Mouse (Mus musculus) lung, embryonic 15.5 days (tissue): ENCODE results near the gene Ccnyl1. TPM values are rescaled to one million over a fixed set of nuclear protein-coding genes. Genes with fewer than 3 reads are reported as not detected.
A peak's percentile ranks its signal among the peaks of the same experiment; 100 is the strongest.
"Not testable (repeated sequence)": the region's sequence is repeated elsewhere in the genome, so short reads cannot be mapped to it uniquely, and the experiment has no call there.

ENCODE experiments used
- ATAC-seq: fragments of 200-750 bp; cut with Nextera tagmentation; 2 replicates; pipeline ENCODE4 v1.8.0; 2017; ENCODE audit warnings: moderate number of reproducible peaks, borderline replicate concordance; ENCODE audit not compliant: low FRiP score, low TSS enrichment; ENCODE audit errors: extremely low read depth
- H3K27ac ChIP-seq: fragments of 300-500 bp; sonication (generic); 2 replicates; pipeline ENCODE4 v1.5.1; 2015; ENCODE audit warnings: moderate library complexity, mild to moderate bottlenecking, inconsistent platforms
- H3K27me3 ChIP-seq: fragments of 300-500 bp; sonication (generic); 2 replicates; pipeline ENCODE4 v1.6.1; 2015; ENCODE audit warnings: inconsistent platforms
- H3K36me3 ChIP-seq: fragments of 300-500 bp; sonication (generic); 2 replicates; pipeline ENCODE4 v1.6.1; 2015; ENCODE audit warnings: inconsistent platforms
- H3K4me1 ChIP-seq: fragments of 300-500 bp; sonication (generic); 2 replicates; pipeline ENCODE4 v1.6.1; 2015; ENCODE audit warnings: inconsistent platforms
- H3K4me2 ChIP-seq: fragments of 300-500 bp; sonication (generic); 2 replicates; pipeline ENCODE4 v1.6.1; 2015; ENCODE audit warnings: inconsistent platforms, mild to moderate bottlenecking, moderate library complexity
- H3K4me3 ChIP-seq: fragments of 300-500 bp; sonication (generic); 2 replicates; pipeline ENCODE4 v1.5.1; 2015; ENCODE audit warnings: mild to moderate bottlenecking, inconsistent platforms
- H3K9ac ChIP-seq: fragments of 300-500 bp; sonication (generic); 2 replicates; pipeline ENCODE4 v1.6.1; 2015; ENCODE audit warnings: inconsistent platforms
- H3K9me3 ChIP-seq: fragments of 300-500 bp; sonication (generic); 2 replicates; pipeline ENCODE4 v1.6.1; 2016; ENCODE audit warnings: inconsistent platforms
- WGBS: fragments of 180-500 bp; shearing (Covaris S2); methylation state at CpG from one replicate; pipeline ENCODE4 v1.1.7; 2015; 5-methylcytosine and 5-hydroxymethylcytosine counted together
- polyA plus RNA-seq: library from polyadenylated mRNA; unstranded; fragments of >200 nt; fragmentation: Nextera tagmentation; extraction: Ambion mirVana; gene quantifications from 2 replicates; pipeline ENCODE4 v1.2.1, GENCODE M21; 2015

Gene Ccnyl1
- polyA plus RNA-seq: 3.8 TPM in 2 replicates

GRCm38 (mm10) chr1:64690213-64691013 lies at the start of gene Ccnyl1:
Gene Ccnyl1 (plus strand): TSS chr1:64690455.
- peak within 1 kb of the TSS; percentile 73 for H3K27ac ChIP-seq
- peaks cover 20% of the 10 kb centered on the region for H3K4me1 ChIP-seq
- H3K9ac ChIP-seq: peak within 1 kb of the TSS; percentile 87
- peak; percentile 99 for ATAC-seq
- H3K4me2 ChIP-seq: peak within 1 kb of the TSS; percentile 85
- H3K4me3 ChIP-seq: peak within 1 kb of the TSS; percentile 97
- H3K9me3 ChIP-seq: no peaks in the 10 kb centered on the region
- H3K36me3 ChIP-seq: no peaks in the 10 kb centered on the region
- under 1% methylated on average over 53 of the region's 71 CpGs for WGBS
- H3K27me3 ChIP-seq: no peaks in the 10 kb centered on the region

GRCm38 (mm10) chr1:64641069-64641468 lies 49.2 kb upstream of the Ccnyl1 start:
- Histone ChIP-seq H3K4me2 (no peak overlapping the region), H3K27me3 (no peaks in the 10 kb centered on the region), H3K36me3 (no peaks in the 10 kb centered on the region), H3K9me3 (no peaks in the 10 kb centered on the region), H3K4me1 (no peaks in the 10 kb centered on the region), H3K9ac (no peak overlapping the region), H3K4me3 (no peak overlapping the region), H3K27ac (no peak overlapping the region)
- WGBS: 83% methylated on average over 6 of the region's 6 CpGs
- no peak for ATAC-seq

- ATAC-seq, H3K27ac ChIP-seq, H3K4me3 ChIP-seq, H3K36me3 ChIP-seq, H3K27me3 ChIP-seq, H3K4me1 ChIP-seq, H3K9ac ChIP-seq, H3K4me2 ChIP-seq, H3K9me3 ChIP-seq: not testable (repeated sequence)
- WGBS: 85% methylated on average over 8 of the region's 8 CpGs
Measured at GRCm38 (mm10) chr1:64642541-64642940, 47.7 kb upstream of the Ccnyl1 start.

- Histone ChIP-seq H3K36me3 (no peaks in the 10 kb centered on the region), H3K9ac (no peak overlapping the region), H3K4me2 (no peak overlapping the region), H3K27me3 (no peaks in the 10 kb centered on the region), H3K4me1 (no peaks in the 10 kb centered on the region), H3K9me3 (no peaks in the 10 kb centered on the region), H3K27ac (no peak overlapping the region), H3K4me3 (no peak overlapping the region)
- 93% methylated on average over 3 of the region's 3 CpGs for WGBS
- ATAC-seq: no peak
Measured at GRCm38 (mm10) chr1:64644513-64644912, 45.7 kb upstream of the Ccnyl1 start.

GRCm38 (mm10) chr1:64649362-64650124 lies 40.7 kb upstream of the Ccnyl1 start:
- Histone ChIP-seq H3K27ac (no peak overlapping the region), H3K27me3 (no peaks in the 10 kb centered on the region), H3K36me3 (no peaks in the 10 kb centered on the region), H3K4me1 (no peaks in the 10 kb centered on the region), H3K4me2 (no peak overlapping the region), H3K9me3 (no peaks in the 10 kb centered on the region), H3K4me3 (no peak overlapping the region), H3K9ac (no peak overlapping the region)
- 68% methylated on average over 11 of the region's 11 CpGs for WGBS
- ATAC-seq: no peak

GRCm38 (mm10) chr1:64653701-64654100 lies 36.6 kb upstream of the Ccnyl1 start:
- Histone ChIP-seq H3K4me2 (no peak overlapping the region), H3K4me1 (no peaks in the 10 kb centered on the region), H3K36me3 (no peaks in the 10 kb centered on the region), H3K4me3 (no peak overlapping the region), H3K9me3 (no peaks in the 10 kb centered on the region), H3K9ac (no peak overlapping the region), H3K27me3 (no peaks in the 10 kb centered on the region), H3K27ac (no peak overlapping the region)
- no peak for ATAC-seq
- WGBS: 86% methylated on average over 6 of the region's 6 CpGs

GRCm38 (mm10) chr1:64655415-64655814 lies 34.8 kb upstream of the Ccnyl1 start:
- H3K4me3 ChIP-seq: no peak overlapping the region
- WGBS: 17% methylated on average over 1 of the region's 1 CpGs
- ATAC-seq: no peak
- no peaks in the 10 kb centered on the region for H3K36me3 ChIP-seq
- H3K27me3 ChIP-seq: no peaks in the 10 kb centered on the region
- no peaks in the 10 kb centered on the region for H3K4me1 ChIP-seq
- H3K9me3 ChIP-seq: no peaks in the 10 kb centered on the region
- H3K27ac ChIP-seq: no peak overlapping the region
- no peak overlapping the region for H3K4me2 ChIP-seq
- no peak overlapping the region for H3K9ac ChIP-seq

- WGBS: 76% methylated on average over 3 of the region's 3 CpGs
- no peaks in the 10 kb centered on the region for H3K4me1 ChIP-seq
- H3K27me3 ChIP-seq: no peaks in the 10 kb centered on the region
- no peaks in the 10 kb centered on the region for H3K9me3 ChIP-seq
- ATAC-seq: no peak
- H3K4me2 ChIP-seq: no peak overlapping the region
- no peak overlapping the region for H3K9ac ChIP-seq
- H3K27ac ChIP-seq: no peak overlapping the region
- no peaks in the 10 kb centered on the region for H3K36me3 ChIP-seq
- H3K4me3 ChIP-seq: no peak overlapping the region
Measured at GRCm38 (mm10) chr1:64656423-64657129, 33.7 kb upstream of the Ccnyl1 start.

GRCm38 (mm10) chr1:64658876-64659275 lies 31.4 kb upstream of the Ccnyl1 start:
- Histone ChIP-seq H3K4me2 (no peak overlapping the region), H3K36me3 (no peaks in the 10 kb centered on the region), H3K9me3 (no peaks in the 10 kb centered on the region), H3K4me3 (no peak overlapping the region), H3K27me3 (no peaks in the 10 kb centered on the region), H3K9ac (no peak overlapping the region), H3K27ac (0 out of 2 replicates have a peak overlapping the region, but pooled peaks have one; percentile 47), H3K4me1 (no peaks in the 10 kb centered on the region)
- ATAC-seq: no peak
- 37% methylated on average over 7 of the region's 7 CpGs for WGBS

GRCm38 (mm10) chr1:64667111-64667633 lies 23.1 kb upstream of the Ccnyl1 start:
- WGBS: 78% methylated on average over 2 of the region's 2 CpGs

GRCm38 (mm10) chr1:64669451-64669850 lies 20.8 kb upstream of the Ccnyl1 start:
- Histone ChIP-seq H3K4me2 (no peak overlapping the region), H3K36me3 (no peaks in the 10 kb centered on the region), H3K4me3 (no peak overlapping the region), H3K9ac (no peak overlapping the region), H3K9me3 (no peaks in the 10 kb centered on the region), H3K4me1 (no peaks in the 10 kb centered on the region), H3K27ac (no peak overlapping the region), H3K27me3 (no peaks in the 10 kb centered on the region)
- 67% methylated on average over 2 of the region's 2 CpGs for WGBS
- no peak for ATAC-seq

More at GRCm38 (mm10) chr1:64667111-64667633, 23.1 kb upstream of the Ccnyl1 start:
- H3K9me3 ChIP-seq: no peaks in the 10 kb centered on the region
- H3K4me1 ChIP-seq: no peaks in the 10 kb centered on the region
- H3K4me2 ChIP-seq: no peak overlapping the region
- no peak for ATAC-seq
- no peak overlapping the region for H3K4me3 ChIP-seq
- no peaks in the 10 kb centered on the region for H3K36me3 ChIP-seq
- no peak overlapping the region for H3K9ac ChIP-seq
- no peaks in the 10 kb centered on the region for H3K27me3 ChIP-seq
- H3K27ac ChIP-seq: no peak overlapping the region
